Mouse (Mus musculus) liver, embryonic 14.5 days (tissue): ENCODE data around the gene Abhd4. TPM values are rescaled to one million over a fixed set of nuclear protein-coding genes. Genes with fewer than 3 reads are reported as not detected.

ENCODE experiments used
- ATAC-seq: fragments of 200-750 bp; cut with Nextera tagmentation; 2 replicates; pipeline ENCODE4 v1.8.0; 2017; ENCODE audit warnings: moderate number of reproducible peaks, mild to moderate bottlenecking, moderate library complexity; ENCODE audit not compliant: insufficient read depth
- DNase-seq, 3 experiments: peaks; one replicate each; pipeline ENCODE4 v3.0.0-alpha.2; 2012 to 2013; ENCODE audit warnings: low read depth in 3 of 3, low spot score in 3 of 3
- H3K27ac ChIP-seq: fragments of 300-500 bp; sonication (generic); 2 replicates; pipeline ENCODE4 v1.5.1; 2014; ENCODE audit warnings: moderate library complexity, mild to moderate bottlenecking, control low read depth, inconsistent platforms
- H3K27me3 ChIP-seq: fragments of 300-500 bp; sonication (generic); 2 replicates; pipeline ENCODE4 v1.6.1; 2014; ENCODE audit warnings: mild to moderate bottlenecking, low read length, moderate library complexity; ENCODE audit not compliant: control insufficient read depth, insufficient read depth
- H3K36me3 ChIP-seq: fragments of 300-500 bp; sonication (generic); replicated peaks from 2 replicates; pipeline ENCODE4 v1.6.1; 2014; ENCODE audit warnings: low read depth; ENCODE audit not compliant: control insufficient read depth, insufficient read depth
- H3K4me1 ChIP-seq, 2 experiments: fragments of 200-500 bp in 1 of 2; fragments of 300-500 bp in 1 of 2; sonication (generic) in 1 of 2; replicated peaks; 2 replicates each; pipeline ENCODE4 v1.6.1; 2012 to 2014; ENCODE audit warnings: antibody characterized with exemption in 1 of 2, inconsistent platforms in 1 of 2, low read length in 1 of 2; ENCODE audit not compliant: control insufficient read depth in 2 of 2, insufficient read depth in 2 of 2
- H3K4me2 ChIP-seq: fragments of 300-500 bp; sonication (generic); 2 replicates; pipeline ENCODE4 v1.6.1; 2014; ENCODE audit warnings: low read depth, mild to moderate bottlenecking, control low read depth, moderate library complexity
- H3K4me3 ChIP-seq, 2 experiments: fragments of 200-500 bp in 1 of 2; fragments of 300-500 bp in 1 of 2; sonication (generic) in 1 of 2; 2 replicates each; pipeline ENCODE4 v1.5.1; 2012 to 2014; ENCODE audit warnings: low read depth in 2 of 2, low read length in 2 of 2, mild to moderate bottlenecking in 2 of 2, control low read depth in 1 of 2, inconsistent platforms in 1 of 2, moderate library complexity in 1 of 2; ENCODE audit not compliant: insufficient read depth in 1 of 2
- H3K9ac ChIP-seq: fragments of 300-500 bp; sonication (generic); replicated peaks from 2 replicates; pipeline ENCODE4 v1.6.1; 2014; ENCODE audit warnings: mild to moderate bottlenecking, control low read depth, moderate library complexity
- H3K9me3 ChIP-seq: fragments of 300-500 bp; sonication (generic); 2 replicates; pipeline ENCODE4 v1.6.1; 2016; ENCODE audit warnings: low read length, mixed read lengths; ENCODE audit not compliant: control insufficient read depth
- CTCF ChIP-seq: IDR thresholded peaks from 2 replicates; pipeline ENCODE4 v1.5.1; 2016; ENCODE audit warnings: antibody characterized with exemption, low read depth, control low read depth
- EP300 ChIP-seq: IDR thresholded peaks from 2 replicates; pipeline ENCODE4 v1.6.1; 2016; ENCODE audit warnings: antibody characterized with exemption, low read depth
- WGBS: fragments of 180-500 bp; shearing (Covaris S2); extraction: QIAGEN DNeasy Blood & Tissue Kit; methylation state at CpG from one replicate; pipeline ENCODE4 v1.1.7; 2014; ENCODE audit not compliant: insufficient replicate concordance; 5-methylcytosine and 5-hydroxymethylcytosine counted together
- polyA plus RNA-seq, 2 experiments: library from polyadenylated mRNA; depleted of rRNA in 1 of 2; stranded (reverse) in 1 of 2; unstranded in 1 of 2; fragments of >200 nt; fragmentation: Nextera tagmentation in 1 of 2; extraction: Ambion mirVana in 1 of 2; gene quantifications; 2 replicates each; pipeline versions ENCODE4 v1.2.1 to v1.2.3; 2012 to 2014

Gene Abhd4
- polyA plus RNA-seq, 2 experiments = 6.1 to 14.9 TPM

DNA sequence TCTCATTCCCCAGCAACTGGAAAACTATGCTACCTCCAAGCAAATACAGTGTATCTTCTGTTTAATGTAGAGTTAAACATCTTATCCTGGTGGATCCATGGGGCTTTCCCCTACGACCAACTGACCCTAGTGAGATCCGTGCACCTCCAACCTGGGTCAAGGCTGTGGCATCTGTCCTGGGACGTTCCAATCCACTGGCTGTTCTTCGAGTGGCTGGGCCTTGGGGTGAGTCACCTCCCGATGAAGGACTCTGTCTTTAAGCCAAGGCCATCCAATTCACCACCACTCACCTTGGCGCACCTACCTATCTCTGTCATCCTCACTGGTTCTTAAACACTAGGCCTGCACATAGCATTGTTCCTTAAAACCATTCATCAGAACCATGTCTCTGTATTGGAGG, 9.1 kb downstream of the Abhd4 start:
- no peak for TF ChIP-seq EP300
- no peak for TF ChIP-seq CTCF
- Histone ChIP-seq H3K9me3 (no peaks in the 10 kb centered on the region), H3K4me2 (no peak overlapping the region), H3K4me1 (peaks cover 11 to 18% of the 10 kb centered on the region in 2 experiments), H3K9ac (no peak overlapping the region), H3K27me3 (no peaks in the 10 kb centered on the region), H3K36me3 (no peaks in the 10 kb centered on the region), H3K27ac (no peak overlapping the region), H3K4me3 (no peak overlapping the region)
- WGBS = 77% methylated on average over 6 of the region's 6 CpGs
- no peak for DNase-seq
- no peak for ATAC-seq

- DNase-seq = no peak
- TF ChIP-seq EP300 (no peak), CTCF (no peak)
- Histone ChIP-seq H3K9ac (no peak overlapping the region), H3K4me3 (no peak overlapping the region), H3K9me3 (no peaks in the 10 kb centered on the region), H3K27me3 (no peaks in the 10 kb centered on the region), H3K4me1 (peaks cover 2 to 9% of the 10 kb centered on the region in 2 experiments; a peak in 3 of 4 replicates), H3K36me3 (no peaks in the 10 kb centered on the region), H3K4me2 (no peak overlapping the region), H3K27ac (no peak overlapping the region)
- WGBS = 87% methylated on average over 7 of the region's 7 CpGs
- ATAC-seq = no peak
Measured at GRCm38 (mm10) chr14:54264231-54264630, 10.2 kb downstream of the Abhd4 start.

- Histone ChIP-seq H3K9me3 (no peaks in the 10 kb centered on the region), H3K4me1 (peaks cover 0 to 4% of the 10 kb centered on the region in 2 experiments; a peak in 2 of 4 replicates), H3K36me3 (no peaks in the 10 kb centered on the region), H3K9ac (no peak overlapping the region), H3K4me3 (no peak overlapping the region), H3K27me3 (no peaks in the 10 kb centered on the region), H3K27ac (no peak overlapping the region), H3K4me2 (no peak overlapping the region)
- no peak for DNase-seq
- 69% methylated on average over 10 of the region's 10 CpGs for WGBS
- TF ChIP-seq CTCF = no peak
- TF ChIP-seq EP300 = no peak
- ATAC-seq = no peak
Measured at GRCm38 (mm10) chr14:54265093-54265492, 11.1 kb downstream of the Abhd4 start.

DNA sequence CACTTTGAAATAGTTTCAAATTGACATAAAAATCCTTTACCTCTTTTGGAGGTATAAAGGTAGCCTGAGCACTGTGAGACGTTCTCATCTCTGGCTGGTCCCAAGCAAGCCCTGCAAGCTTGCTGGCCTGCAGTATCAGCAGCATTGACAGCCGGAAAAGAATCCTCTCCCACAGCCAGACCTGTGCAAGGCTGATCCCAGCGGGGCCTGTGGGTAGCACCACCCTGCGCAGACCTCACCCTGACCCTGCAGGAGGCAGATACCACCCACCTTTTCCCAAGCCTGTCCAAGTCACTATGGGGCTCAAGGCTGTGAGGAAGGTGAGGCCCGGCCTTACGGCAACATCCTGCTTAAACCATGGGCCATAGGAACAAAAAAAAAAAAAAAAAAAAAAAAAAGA, 12.0 kb downstream of the Abhd4 start:
- no peak for ATAC-seq
- 54% methylated on average over 6 of the region's 6 CpGs for WGBS
- Histone ChIP-seq H3K9me3 (no peaks in the 10 kb centered on the region), H3K4me3 (no peak overlapping the region), H3K4me1 (no peaks in the 10 kb centered on the region), H3K27me3 (no peaks in the 10 kb centered on the region), H3K9ac (no peak overlapping the region), H3K4me2 (no peak overlapping the region), H3K36me3 (no peaks in the 10 kb centered on the region), H3K27ac (no peak overlapping the region)
- no peak for DNase-seq
- no peak for TF ChIP-seq CTCF
- no peak for TF ChIP-seq EP300

DNA sequence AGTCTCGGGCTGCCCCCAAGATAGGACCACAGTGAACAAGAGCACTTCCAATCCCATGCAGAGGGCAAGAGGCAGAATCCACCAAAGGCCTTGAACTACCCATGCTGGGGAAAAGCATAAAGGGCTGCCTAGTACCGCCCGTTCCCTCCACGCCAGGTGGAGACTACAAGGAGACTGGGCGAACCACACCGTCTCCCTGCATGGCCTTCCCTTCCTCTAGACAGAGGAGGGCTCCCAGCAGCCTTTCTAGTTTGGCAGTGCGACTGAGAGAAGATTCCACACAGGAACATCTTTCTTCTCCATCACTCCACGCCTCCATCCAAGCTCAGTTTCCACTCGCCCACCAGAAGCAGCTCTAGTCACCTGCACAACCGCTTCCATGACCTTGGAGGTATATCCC, 14.0 kb downstream of the Abhd4 start:
- Histone ChIP-seq H3K27ac (no peak overlapping the region), H3K9me3 (no peaks in the 10 kb centered on the region), H3K9ac (no peak overlapping the region), H3K4me2 (no peak overlapping the region), H3K4me1 (no peaks in the 10 kb centered on the region), H3K4me3 (no peak overlapping the region), H3K36me3 (no peaks in the 10 kb centered on the region), H3K27me3 (no peaks in the 10 kb centered on the region)
- DNase-seq = no peak
- WGBS = 75% methylated on average over 10 of the region's 10 CpGs
- no peak for ATAC-seq
- no peak for TF ChIP-seq EP300
- no peak for TF ChIP-seq CTCF

- H3K9ac ChIP-seq = no peak overlapping the region
- 67% methylated on average over 3 of the region's 3 CpGs for WGBS
- no peaks in the 10 kb centered on the region for H3K27me3 ChIP-seq
- H3K27ac ChIP-seq = no peak overlapping the region
- ATAC-seq = no peak
- no peak overlapping the region for H3K4me3 ChIP-seq
- no peak overlapping the region for H3K4me2 ChIP-seq
- H3K9me3 ChIP-seq = no peaks in the 10 kb centered on the region
- no peak for DNase-seq
- H3K36me3 ChIP-seq = no peaks in the 10 kb centered on the region
- TF ChIP-seq CTCF (no peak), EP300 (no peak)
- no peaks in the 10 kb centered on the region for H3K4me1 ChIP-seq
Measured at GRCm38 (mm10) chr14:54269566-54269965, 15.6 kb downstream of the Abhd4 start.
